Mouse (Mus musculus) intestine, embryonic 14.5 days (tissue): ENCODE results near the gene Maneal. TPM values are rescaled to one million over a fixed set of nuclear protein-coding genes. Genes with fewer than 3 reads are reported as not detected.

Experiments
- ATAC-seq: fragments of 200-750 bp; cut with Nextera tagmentation; replicated peaks from 2 replicates; pipeline ENCODE4 v1.8.0; 2017; ENCODE audit warnings: low read depth, moderate number of reproducible peaks, moderate TSS enrichment, moderate library complexity; ENCODE audit not compliant: low FRiP score, low TSS enrichment
- DNase-seq: peaks from one replicate; pipeline ENCODE4 v3.0.0-alpha.2; 2018; ENCODE audit warnings: low spot score
- H3K27ac ChIP-seq: fragments of 300-500 bp; sonication (generic); 2 replicates; pipeline ENCODE4 v1.5.1; 2014; ENCODE audit warnings: low read depth, mild to moderate bottlenecking, control low read depth
- H3K27me3 ChIP-seq: fragments of 300-500 bp; sonication (generic); replicated peaks from 2 replicates; pipeline ENCODE4 v1.6.1; 2014; ENCODE audit warnings: low read length, control low read depth; ENCODE audit not compliant: control insufficient read depth, insufficient read depth
- H3K36me3 ChIP-seq: fragments of 300-500 bp; sonication (generic); 2 replicates; pipeline ENCODE4 v1.6.1; 2014; ENCODE audit warnings: low read length, control low read depth; ENCODE audit not compliant: control insufficient read depth, insufficient read depth
- H3K4me1 ChIP-seq: fragments of 300-500 bp; sonication (generic); replicated peaks from 2 replicates; pipeline ENCODE4 v1.6.1; 2014; ENCODE audit warnings: low read length, control low read depth, mixed read lengths; ENCODE audit not compliant: control insufficient read depth, insufficient read depth
- H3K4me2 ChIP-seq: fragments of 300-500 bp; sonication (generic); 2 replicates; pipeline ENCODE4 v1.6.1; 2014; ENCODE audit warnings: low read length
- H3K4me3 ChIP-seq: fragments of 300-500 bp; sonication (generic); 2 replicates; pipeline ENCODE4 v1.5.1; 2014; ENCODE audit warnings: low read depth, low read length, control low read depth, mixed read lengths
- H3K9ac ChIP-seq: fragments of 300-500 bp; sonication (generic); 2 replicates; pipeline ENCODE4 v1.6.1; 2014; ENCODE audit warnings: mild to moderate bottlenecking, low read length
- H3K9me3 ChIP-seq: fragments of 300-500 bp; sonication (generic); 2 replicates; pipeline ENCODE4 v1.6.1; 2016; ENCODE audit warnings: low read length, control low read depth; ENCODE audit not compliant: control insufficient read depth
- WGBS: fragments of 180-500 bp; shearing (Covaris S2); extraction: QIAGEN DNeasy Blood & Tissue Kit; methylation state at CpG from one replicate; pipeline ENCODE4 v1.1.7; 2014; 5-methylcytosine and 5-hydroxymethylcytosine counted together
- polyA plus RNA-seq: library from polyadenylated mRNA; unstranded; fragments of >200 nt; fragmentation: Nextera tagmentation; extraction: Ambion mirVana; gene quantifications from 2 replicates; pipeline ENCODE4 v1.2.1, GENCODE M21; 2014

The Maneal gene
- polyA plus RNA-seq, 1 experiment from 2014 or later, result 1.5 TPM

DNA sequence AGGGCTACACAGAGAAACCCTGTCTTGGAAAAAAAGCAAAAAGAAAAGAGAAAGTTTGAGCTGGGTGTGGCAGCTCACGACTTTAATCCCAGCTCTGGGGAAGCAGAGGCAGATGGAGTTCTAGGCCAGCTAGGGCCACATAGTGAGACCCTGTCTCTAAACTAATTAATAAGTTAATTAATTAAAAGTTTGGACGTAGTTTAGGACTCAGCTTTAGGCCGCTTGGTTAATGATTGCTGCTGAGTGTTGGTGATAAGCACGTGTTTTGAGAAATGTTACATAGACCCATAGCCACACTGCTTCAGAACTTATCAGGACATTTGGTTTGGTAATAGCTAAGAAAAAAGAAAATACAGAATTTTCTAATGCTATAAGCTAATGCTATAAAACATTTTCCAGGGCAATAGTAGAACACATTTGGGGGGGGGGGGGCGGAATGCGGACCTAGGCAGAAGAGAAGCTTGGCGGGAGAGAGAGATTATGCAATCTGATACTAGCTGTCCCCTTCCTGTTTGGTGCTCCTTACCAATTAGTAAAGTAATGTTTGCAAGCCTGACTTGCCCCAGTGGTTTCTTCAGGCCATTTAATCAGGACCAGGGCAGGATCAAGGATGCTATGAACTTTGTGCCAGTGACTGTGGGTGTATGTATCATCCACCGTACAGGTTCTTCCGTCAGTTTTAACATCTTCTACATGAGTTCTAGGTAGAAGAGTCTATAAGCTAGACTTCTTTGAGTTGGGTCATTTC, 52.7 kb downstream of the Maneal start:
- H3K9me3 ChIP-seq, result no peaks in the 10 kb centered on the region
- 82% methylated on average over 9 of the region's 9 CpGs for WGBS
- DNase-seq (no peak), ATAC-seq (no peak)
- no peaks in the 10 kb centered on the region for H3K27me3 ChIP-seq
- H3K4me2 ChIP-seq, result no peak overlapping the region
- no peak overlapping the region for H3K4me3 ChIP-seq
- peaks cover 46% of the 10 kb centered on the region for H3K36me3 ChIP-seq
- no peak overlapping the region for H3K9ac ChIP-seq
- H3K27ac ChIP-seq, result no peak overlapping the region
- no peaks in the 10 kb centered on the region for H3K4me1 ChIP-seq

DNA sequence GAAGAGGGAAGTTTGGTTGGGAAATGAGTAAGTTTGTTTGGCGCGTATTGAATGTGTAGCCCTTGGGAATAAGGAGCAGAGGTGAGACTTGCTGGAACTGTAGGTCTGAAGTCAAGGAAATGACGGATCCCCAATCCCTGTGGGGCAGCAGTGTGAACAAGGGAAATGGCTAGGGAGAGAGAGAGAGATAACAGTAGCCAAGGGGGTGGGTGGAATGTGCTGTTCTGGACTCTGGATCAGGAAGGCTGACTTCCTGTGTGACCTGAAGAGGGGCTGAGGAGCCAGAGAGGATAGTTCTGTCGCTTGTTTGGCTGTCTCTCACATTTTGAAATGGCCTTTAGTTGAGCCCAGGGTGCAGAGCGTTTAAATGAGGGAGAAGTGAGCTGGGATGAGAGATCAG, 53.5 kb downstream of the Maneal start:
- no peak for ATAC-seq
- no peak overlapping the region for H3K27ac ChIP-seq
- H3K4me2 ChIP-seq, result no peak overlapping the region
- no peak for DNase-seq
- peaks cover 2% of the 10 kb centered on the region for H3K4me1 ChIP-seq
- H3K9ac ChIP-seq, result no peak overlapping the region
- H3K9me3 ChIP-seq, result no peaks in the 10 kb centered on the region
- H3K36me3 ChIP-seq, result peaks cover 47% of the 10 kb centered on the region
- no peak overlapping the region for H3K4me3 ChIP-seq
- 82% methylated on average over 5 of the region's 5 CpGs for WGBS
- H3K27me3 ChIP-seq, result no peaks in the 10 kb centered on the region

Other genes starting within 250 kb of the Maneal start
- 0.17 and 0.27 TPM in 2 replicates for gene Pou3f1, start 205.4 kb downstream of the Maneal start, polyA plus RNA-seq
- gene Utp11, start 168.6 kb downstream of the Maneal start, polyA plus RNA-seq, result 57.6 and 65.6 TPM in 2 replicates
- 12.9 and 13.6 TPM in 2 replicates for gene Fhl3, start 161.5 kb downstream of the Maneal start, polyA plus RNA-seq
- 142 and 164 TPM in 2 replicates for gene Sf3a3, start 147.4 kb downstream of the Maneal start, polyA plus RNA-seq
- gene Inpp5b, start 120.3 kb downstream of the Maneal start, polyA plus RNA-seq, result 29.4 and 31.2 TPM in 2 replicates
- 11.9 and 13.2 TPM in 2 replicates for gene Mtf1, start 60.1 kb downstream of the Maneal start, polyA plus RNA-seq
- gene Yrdc, start 11.5 kb downstream of the Maneal start, polyA plus RNA-seq, result 41.6 and 41.7 TPM in 2 replicates
- 46.0 and 54.4 TPM in 2 replicates for gene 1110065P20Rik, start 11.0 kb downstream of the Maneal start, polyA plus RNA-seq
- gene Epha10, start 18.7 kb upstream of the Maneal start, polyA plus RNA-seq, result 0.19 and 0.20 TPM in 2 replicates
- 4.4 and 4.8 TPM in 2 replicates for gene 9930104L06Rik, start 74.9 kb upstream of the Maneal start, polyA plus RNA-seq
- gene Cdca8, start 77.1 kb upstream of the Maneal start, polyA plus RNA-seq, result 138 TPM in 2 replicates
- 13.9 and 14.6 TPM in 2 replicates for gene Rspo1, start 124.3 kb upstream of the Maneal start, polyA plus RNA-seq
- gene Gnl2, start 154.4 kb upstream of the Maneal start, polyA plus RNA-seq, result 76.2 and 96.4 TPM in 2 replicates
- gene Dnali1, start 203.5 kb upstream of the Maneal start, polyA plus RNA-seq, result 0.14 TPM in 1 of 2 replicates, not detected in the other
- gene Snip1, start 204.5 kb upstream of the Maneal start, polyA plus RNA-seq, result 28.8 and 30.4 TPM in 2 replicates
- 60.2 and 63.0 TPM in 2 replicates for gene Meaf6, start 223.0 kb upstream of the Maneal start, polyA plus RNA-seq